Comparison of ENCODE assay signal across 8 mouse cellular contexts in genomic region chr15:100613584-100613983, GRCm38 (mm10). TPM values are rescaled to one million over a fixed set of nuclear protein-coding genes. Genes with fewer than 3 reads are reported as not detected.
DNase-seq lines count a peak whose midpoint lies in the region; ATAC-seq and TF ChIP-seq lines count a peak whose summit lies in the region.

No protein-coding gene starts in this region.

- peaks cover 20% of the 10 kb centered on the region for H3K4me1 ChIP-seq in bone marrow macrophage, adult 2 months (ENCODE audit: control insufficient read depth, insufficient read depth, low read length)
- peaks cover 23% of the 10 kb centered on the region for H3K4me1 ChIP-seq in embryonic facial prominence, embryonic 15.5 days
- peaks cover 15% of the 10 kb centered on the region for H3K4me1 ChIP-seq in heart, embryonic 11.5 days (ENCODE audit: control insufficient read depth, insufficient read depth, low read length)
- H3K4me1 ChIP-seq in kidney, embryonic 15.5 days, result peaks cover 29% of the 10 kb centered on the region
- peaks cover 38% of the 10 kb centered on the region for H3K4me1 ChIP-seq in liver, embryonic 13.5 days (replicated peaks)
- H3K4me1 ChIP-seq in stomach, embryonic 14.5 days (ENCODE audit: control insufficient read depth, insufficient read depth, low read length), result peaks cover 3% of the 10 kb centered on the region; the same call in 1 of the 2 replicates

- TF ChIP-seq CTCF in bone marrow macrophage, adult 2 months (IDR thresholded peaks at IDR 0.05; ENCODE audit: low read depth, low read length), result peak; percentile 65

- H3K27ac ChIP-seq in bone marrow macrophage, adult 2 months (ENCODE audit: insufficient read depth, low read depth, low read length), result no peak overlapping the region
- 0 out of 2 replicates have a peak overlapping the region, but pooled peaks have one; percentile 8 for H3K27ac ChIP-seq in embryonic facial prominence, embryonic 15.5 days (replicated peaks)
- H3K27ac ChIP-seq in heart, embryonic 11.5 days (ENCODE audit: low read depth, low read length), result no peak overlapping the region
- H3K27ac ChIP-seq in kidney, embryonic 15.5 days, result no peak overlapping the region
- H3K27ac ChIP-seq in liver, embryonic 13.5 days, result no peak overlapping the region
- H3K27ac ChIP-seq in stomach, embryonic 14.5 days (ENCODE audit: low read length), result no peak overlapping the region

- WGBS in embryonic facial prominence, embryonic 15.5 days, result 7% methylated on average over 16 of the region's 16 CpGs
- WGBS in heart, embryonic 11.5 days (ENCODE audit: insufficient replicate concordance), result 7% methylated on average over 16 of the region's 16 CpGs
- WGBS in kidney, embryonic 15.5 days, result 9% methylated on average over 16 of the region's 16 CpGs
- 11% methylated on average over 16 of the region's 16 CpGs for WGBS in liver, embryonic 13.5 days (ENCODE audit: insufficient replicate concordance)
- 9% methylated on average over 16 of the region's 16 CpGs for WGBS in stomach, embryonic 14.5 days

- H3K9me3 ChIP-seq in embryonic facial prominence, embryonic 15.5 days (replicated peaks), result no peaks in the 10 kb centered on the region
- no peaks in the 10 kb centered on the region for H3K9me3 ChIP-seq in heart, embryonic 11.5 days (replicated peaks; ENCODE audit: control insufficient read depth, low read length)
- H3K9me3 ChIP-seq in kidney, embryonic 15.5 days (replicated peaks), result no peaks in the 10 kb centered on the region
- H3K9me3 ChIP-seq in liver, embryonic 13.5 days (replicated peaks), result no peaks in the 10 kb centered on the region
- H3K9me3 ChIP-seq in stomach, embryonic 14.5 days (ENCODE audit: control insufficient read depth, low read depth, low read length), result no peaks in the 10 kb centered on the region

- H3K36me3 ChIP-seq in embryonic facial prominence, embryonic 15.5 days, result peaks cover 9% of the 10 kb centered on the region
- peaks cover 11% of the 10 kb centered on the region for H3K36me3 ChIP-seq in heart, embryonic 11.5 days (ENCODE audit: control insufficient read depth, insufficient read depth, low read length)
- H3K36me3 ChIP-seq in kidney, embryonic 15.5 days, result peaks cover 18% of the 10 kb centered on the region
- peaks cover 19% of the 10 kb centered on the region for H3K36me3 ChIP-seq in liver, embryonic 13.5 days
- peaks cover 8% of the 10 kb centered on the region; the same call in 1 of the 2 replicates for H3K36me3 ChIP-seq in stomach, embryonic 14.5 days (ENCODE audit: control insufficient read depth, insufficient read depth, low read length)

- no peaks in the 10 kb centered on the region for H3K27me3 ChIP-seq in embryonic facial prominence, embryonic 15.5 days
- H3K27me3 ChIP-seq in heart, embryonic 11.5 days (ENCODE audit: control insufficient read depth, insufficient read depth, low read length), result peaks cover 4% of the 10 kb centered on the region; the same call in 1 of the 2 replicates
- no peaks in the 10 kb centered on the region for H3K27me3 ChIP-seq in kidney, embryonic 15.5 days
- 0 out of 2 replicates have a peak, but pooled peaks cover 4% of the 10 kb centered on the region for H3K27me3 ChIP-seq in liver, embryonic 13.5 days
- H3K27me3 ChIP-seq in stomach, embryonic 14.5 days (ENCODE audit: control insufficient read depth, insufficient read depth, low read length), result no peaks in the 10 kb centered on the region

- H3K9ac ChIP-seq in embryonic facial prominence, embryonic 15.5 days, result no peak overlapping the region
- no peak overlapping the region for H3K9ac ChIP-seq in heart, embryonic 11.5 days (ENCODE audit: low read depth, low read length)
- H3K9ac ChIP-seq in kidney, embryonic 15.5 days, result no peak overlapping the region
- peak overlapping the region; percentile 36; the same call in 1 of the 2 replicates for H3K9ac ChIP-seq in liver, embryonic 13.5 days
- H3K9ac ChIP-seq in stomach, embryonic 14.5 days (replicated peaks; ENCODE audit: low read depth, low read length), result no peak overlapping the region

- no peak for ATAC-seq in embryonic facial prominence, embryonic 15.5 days (ENCODE audit: insufficient number of reproducible peaks, low FRiP score, low TSS enrichment, low read depth)
- no peak for ATAC-seq in heart, embryonic 11.5 days (replicated peaks; ENCODE audit: insufficient number of reproducible peaks, low FRiP score, low TSS enrichment)
- no peak for ATAC-seq in kidney, embryonic 15.5 days (replicated peaks; ENCODE audit: low FRiP score)
- no peak for ATAC-seq in liver, embryonic 13.5 days (ENCODE audit: low read depth)
- ATAC-seq in stomach, embryonic 14.5 days (ENCODE audit: insufficient number of reproducible peaks, insufficient read depth, low FRiP score, low read depth), result no peak

- TF ChIP-seq POLR2A in bone marrow macrophage, adult 2 months (IDR thresholded peaks at IDR 0.05; ENCODE audit: borderline replicate concordance, low read depth, low read length), result no peak

- peak overlapping the region; percentile 42 for H3K4me2 ChIP-seq in embryonic facial prominence, embryonic 15.5 days (replicated peaks)
- H3K4me2 ChIP-seq in heart, embryonic 11.5 days, result peak overlapping the region; percentile 59
- H3K4me2 ChIP-seq in kidney, embryonic 15.5 days, result peak overlapping the region; percentile 47
- peak overlapping the region; percentile 93 for H3K4me2 ChIP-seq in liver, embryonic 13.5 days
- H3K4me2 ChIP-seq in stomach, embryonic 14.5 days (replicated peaks; ENCODE audit: low read depth, low read length), result peak overlapping the region; percentile 39

- DNase-seq in B cell, adult 2 months, result peak; percentile 72 to 73
- DNase-seq in liver, embryonic 13.5 days, result peak; percentile 63
- DNase-seq in neural tube, embryonic 10.5 days (ENCODE audit: extremely low spot score, low spot score), result peak; percentile 80

- no peak overlapping the region for H3K4me3 ChIP-seq in bone marrow macrophage, adult 2 months (ENCODE audit: insufficient read depth, low read length)
- H3K4me3 ChIP-seq in embryonic facial prominence, embryonic 15.5 days (replicated peaks), result peak overlapping the region; percentile 13; the same call in 1 of the 2 replicates
- peak overlapping the region; percentile 17; the same call in 1 of the 2 replicates for H3K4me3 ChIP-seq in heart, embryonic 11.5 days (ENCODE audit: low read depth, low read length)
- 0 out of 2 replicates have a peak overlapping the region, but pooled peaks have one; percentile 9 for H3K4me3 ChIP-seq in kidney, embryonic 15.5 days (replicated peaks)
- peak overlapping the region; percentile 95 for H3K4me3 ChIP-seq in liver, embryonic 13.5 days (replicated peaks)
- H3K4me3 ChIP-seq in stomach, embryonic 14.5 days (ENCODE audit: low read depth, low read length), result no peak overlapping the region; the same call in 1 of the 2 replicates

RNA-seq across cellular contexts. Expression of gene Dazap2, which starts 1.6 kb away (rescaled TPM):
- 466 and 503 TPM in 2 replicates for polyA plus RNA-seq in bone marrow macrophage, adult 2 months (2012; ENCODE audit: insufficient read depth, insufficient read length, missing spikeins)
- 179 and 203 TPM in 2 replicates for polyA plus RNA-seq in embryonic facial prominence, embryonic 15.5 days (2015; fragmentation: Nextera tagmentation; extraction: Ambion mirVana)
- polyA plus RNA-seq in heart, embryonic 11.5 days (2014; fragmentation: Nextera tagmentation; extraction: Ambion mirVana), result 219 and 233 TPM in 2 replicates
- 237 and 241 TPM in 2 replicates for polyA plus RNA-seq in kidney, embryonic 15.5 days (2015; fragmentation: Nextera tagmentation; extraction: Ambion mirVana)
- polyA plus RNA-seq in liver, embryonic 13.5 days (2015; fragmentation: Nextera tagmentation; extraction: Ambion mirVana), result 141 and 173 TPM in 2 replicates
- polyA plus RNA-seq in stomach, embryonic 14.5 days (2014; fragmentation: Nextera tagmentation; extraction: Ambion mirVana), result 232 and 245 TPM in 2 replicates

RNA-seq across cellular contexts. Expression of gene Pou6f1, which starts 13.8 kb away (rescaled TPM):
- polyA plus RNA-seq in bone marrow macrophage, adult 2 months (2012; ENCODE audit: insufficient read depth, insufficient read length, missing spikeins), result 23.4 and 27.0 TPM in 2 replicates
- polyA plus RNA-seq in embryonic facial prominence, embryonic 15.5 days (2015; fragmentation: Nextera tagmentation; extraction: Ambion mirVana), result 12.3 and 13.8 TPM in 2 replicates
- 2.3 and 3.1 TPM in 2 replicates for polyA plus RNA-seq in heart, embryonic 11.5 days (2014; fragmentation: Nextera tagmentation; extraction: Ambion mirVana)
- 8.4 and 9.1 TPM in 2 replicates for polyA plus RNA-seq in kidney, embryonic 15.5 days (2015; fragmentation: Nextera tagmentation; extraction: Ambion mirVana)
- 0.10 and 0.23 TPM in 2 replicates for polyA plus RNA-seq in liver, embryonic 13.5 days (2015; fragmentation: Nextera tagmentation; extraction: Ambion mirVana)
- 9.3 and 9.6 TPM in 2 replicates for polyA plus RNA-seq in stomach, embryonic 14.5 days (2014; fragmentation: Nextera tagmentation; extraction: Ambion mirVana)

RNA-seq across cellular contexts. Expression of gene Smagp, which starts 23.2 kb away (rescaled TPM):
- 94.1 and 103 TPM in 2 replicates for polyA plus RNA-seq in bone marrow macrophage, adult 2 months (2012; ENCODE audit: insufficient read depth, insufficient read length, missing spikeins)
- 25.7 and 28.5 TPM in 2 replicates for polyA plus RNA-seq in embryonic facial prominence, embryonic 15.5 days (2015; fragmentation: Nextera tagmentation; extraction: Ambion mirVana)
- 12.2 and 15.3 TPM in 2 replicates for polyA plus RNA-seq in heart, embryonic 11.5 days (2014; fragmentation: Nextera tagmentation; extraction: Ambion mirVana)
- polyA plus RNA-seq in kidney, embryonic 15.5 days (2015; fragmentation: Nextera tagmentation; extraction: Ambion mirVana), result 30.0 and 33.1 TPM in 2 replicates
- polyA plus RNA-seq in liver, embryonic 13.5 days (2015; fragmentation: Nextera tagmentation; extraction: Ambion mirVana), result 7.7 and 7.9 TPM in 2 replicates
- polyA plus RNA-seq in stomach, embryonic 14.5 days (2014; fragmentation: Nextera tagmentation; extraction: Ambion mirVana), result 33.3 and 36.8 TPM in 2 replicates

RNA-seq across cellular contexts. Expression of gene Bin2, which starts 55.8 kb away (rescaled TPM):
- 132 and 135 TPM in 2 replicates for polyA plus RNA-seq in bone marrow macrophage, adult 2 months (2012; ENCODE audit: insufficient read depth, insufficient read length, missing spikeins)
- 5.2 and 5.7 TPM in 2 replicates for polyA plus RNA-seq in embryonic facial prominence, embryonic 15.5 days (2015; fragmentation: Nextera tagmentation; extraction: Ambion mirVana)
- 6.3 and 6.6 TPM in 2 replicates for polyA plus RNA-seq in heart, embryonic 11.5 days (2014; fragmentation: Nextera tagmentation; extraction: Ambion mirVana)
- polyA plus RNA-seq in kidney, embryonic 15.5 days (2015; fragmentation: Nextera tagmentation; extraction: Ambion mirVana), result 2.6 and 3.2 TPM in 2 replicates
- 19.7 and 25.7 TPM in 2 replicates for polyA plus RNA-seq in liver, embryonic 13.5 days (2015; fragmentation: Nextera tagmentation; extraction: Ambion mirVana)
- 3.2 and 6.6 TPM in 2 replicates for polyA plus RNA-seq in stomach, embryonic 14.5 days (2014; fragmentation: Nextera tagmentation; extraction: Ambion mirVana)

Comparison
In these comparisons a context has a peak if more than half of its experiments do, and no peak if none do; other contexts are left out.
1. H3K4me3 ChIP-seq: peak in embryonic facial prominence, embryonic 15.5 days (single experiment), heart, embryonic 11.5 days (single experiment), kidney, embryonic 15.5 days (single experiment) and liver, embryonic 13.5 days (single experiment); none in bone marrow macrophage, adult 2 months (single experiment) and stomach, embryonic 14.5 days (single experiment).
2. H3K4me2 ChIP-seq: peak in every context shown above with its lines; median percentile 93 in liver, embryonic 13.5 days; 59 in heart, embryonic 11.5 days; 47 in kidney, embryonic 15.5 days; 42 in embryonic facial prominence, embryonic 15.5 days; 39 in stomach, embryonic 14.5 days.
3. Peak in every context shown above with its lines, with median percentiles within 50 percentile points of each other: DNase-seq.